In genomic region chr2:13396124-13396540, GRCm38 (mm10) we compare ENCODE assay signal across 10 mouse cellular contexts.
DNase-seq lines count a peak whose midpoint lies in the region; ATAC-seq and TF ChIP-seq lines count a peak whose summit lies in the region.
"Had no signal": no experiment of that assay in that cellular context is flagged by ENCODE, and none has a peak within 500 bp of the region (broad histone marks: within the 10 kb centered on the region; RNA-seq: fewer than 3 reads in every experiment).

No protein-coding gene starts in this region.

- TF ChIP-seq CTCF in forebrain, postnatal 0 days (IDR thresholded peaks at IDR 0.05; ENCODE audit: low read depth): no peak

- DNase-seq in forebrain, postnatal 0 days: peak; percentile 25
- no peak for DNase-seq in lung, adult 18-20 months
- no peak for DNase-seq in heart, embryonic 10.5 days (ENCODE audit: low spot score)
- peak; percentile 58 for DNase-seq in skeletal muscle tissue, adult 2 months (ENCODE audit: low read depth, low spot score)
- no peak for DNase-seq in layer of hippocampus, postnatal 10 days (ENCODE audit: low spot score in 2 of 2)
- DNase-seq in gastrocnemius, postnatal 36 days: no peak
- DNase-seq: gastrocnemius, postnatal 14 days had no signal

- ATAC-seq in forebrain, postnatal 0 days: no peak
- ATAC-seq in forebrain, embryonic 16.5 days: no peak
- ATAC-seq in lung, embryonic 16.5 days (ENCODE audit: low read depth): peak; percentile 47

- H3K4me3 ChIP-seq in forebrain, postnatal 0 days (ENCODE audit: low read depth, low read length): no peak overlapping the region
- H3K4me3 ChIP-seq in forebrain, embryonic 16.5 days (replicated peaks; ENCODE audit: low read length): no peak overlapping the region
- H3K4me3 ChIP-seq in lung, embryonic 16.5 days (ENCODE audit: low read length): no peak overlapping the region
- H3K4me3 ChIP-seq in heart, embryonic 10.5 days: no peak overlapping the region
- H3K4me3 ChIP-seq: megakaryocyte, embryonic 14.5 days had no signal

- H3K36me3 ChIP-seq in forebrain, postnatal 0 days (ENCODE audit: insufficient read depth): no peaks in the 10 kb centered on the region
- no peaks in the 10 kb centered on the region for H3K36me3 ChIP-seq in forebrain, embryonic 16.5 days (ENCODE audit: control insufficient read depth, insufficient read depth)
- H3K36me3 ChIP-seq in lung, embryonic 16.5 days (ENCODE audit: control insufficient read depth, insufficient read depth, low read length): no peaks in the 10 kb centered on the region
- no peaks in the 10 kb centered on the region for H3K36me3 ChIP-seq in heart, embryonic 10.5 days

- H3K9me3 ChIP-seq in forebrain, postnatal 0 days (ENCODE audit: low read length): no peaks in the 10 kb centered on the region
- no peaks in the 10 kb centered on the region for H3K9me3 ChIP-seq in forebrain, embryonic 16.5 days (ENCODE audit: control insufficient read depth, low read length)
- no peaks in the 10 kb centered on the region for H3K9me3 ChIP-seq in lung, embryonic 16.5 days (ENCODE audit: control insufficient read depth, low read length)
- H3K9me3 ChIP-seq in heart, embryonic 10.5 days: no peaks in the 10 kb centered on the region
- H3K9me3 ChIP-seq: megakaryocyte, embryonic 14.5 days had no signal

- H3K27me3 ChIP-seq in forebrain, postnatal 0 days (ENCODE audit: insufficient read depth, low read length): no peaks in the 10 kb centered on the region
- no peaks in the 10 kb centered on the region for H3K27me3 ChIP-seq in forebrain, embryonic 16.5 days (replicated peaks; ENCODE audit: control insufficient read depth, insufficient read depth, low read length)
- H3K27me3 ChIP-seq in lung, embryonic 16.5 days (ENCODE audit: control insufficient read depth, insufficient read depth, low read depth, low read length): no peaks in the 10 kb centered on the region
- H3K27me3 ChIP-seq in heart, embryonic 10.5 days (ENCODE audit: insufficient read depth, poor library complexity, severe bottlenecking): no peaks in the 10 kb centered on the region
- H3K27me3 ChIP-seq: megakaryocyte, embryonic 14.5 days had no signal

- WGBS in forebrain, postnatal 0 days: 14% methylated on average over 3 of the region's 3 CpGs
- 28% methylated on average over 3 of the region's 3 CpGs for WGBS in forebrain, embryonic 16.5 days
- WGBS in lung, embryonic 16.5 days: 22% methylated on average over 3 of the region's 3 CpGs
- 48% methylated on average over 3 of the region's 3 CpGs for WGBS in heart, embryonic 10.5 days

- intact Hi-C loops in gastrocnemius, postnatal 36 days (cut with DNase I): no loop called here

- no peak overlapping the region for H3K4me2 ChIP-seq in forebrain, postnatal 0 days (ENCODE audit: low read depth)
- H3K4me2 ChIP-seq in forebrain, embryonic 16.5 days (ENCODE audit: low read length): no peak overlapping the region
- H3K4me2 ChIP-seq in lung, embryonic 16.5 days (ENCODE audit: low read depth, low read length): no peak overlapping the region

- H3K4me1 ChIP-seq in forebrain, postnatal 0 days (ENCODE audit: insufficient read depth): peaks cover 3% of the 10 kb centered on the region; the same call in 1 of the 2 replicates
- H3K4me1 ChIP-seq in forebrain, embryonic 16.5 days (replicated peaks; ENCODE audit: control insufficient read depth, insufficient read depth, low read length): peaks cover 7% of the 10 kb centered on the region; the same call in 1 of the 2 replicates
- H3K4me1 ChIP-seq in lung, embryonic 16.5 days (replicated peaks; ENCODE audit: control insufficient read depth, insufficient read depth, low read length): peaks cover 27% of the 10 kb centered on the region
- H3K4me1 ChIP-seq in heart, embryonic 10.5 days: peaks cover 15% of the 10 kb centered on the region

- H3K27ac ChIP-seq in forebrain, postnatal 0 days (ENCODE audit: low read depth, low read length): no peak overlapping the region
- H3K27ac ChIP-seq in forebrain, embryonic 16.5 days (ENCODE audit: low read length): no peak overlapping the region
- H3K27ac ChIP-seq in lung, embryonic 16.5 days (ENCODE audit: low read length): peak overlapping the region; percentile 61
- H3K27ac ChIP-seq in heart, embryonic 10.5 days: peak overlapping the region; percentile 42; the same call in 1 of the 2 replicates

- H3K9ac ChIP-seq in forebrain, postnatal 0 days: no peak overlapping the region
- no peak overlapping the region for H3K9ac ChIP-seq in forebrain, embryonic 16.5 days (replicated peaks; ENCODE audit: low read depth, low read length)
- no peak overlapping the region for H3K9ac ChIP-seq in lung, embryonic 16.5 days (ENCODE audit: low read length)

Comparison
In these comparisons a context has a peak if more than half of its experiments do, and no peak if none do; other contexts are left out.
1. DNase-seq: peak in forebrain, postnatal 0 days (single experiment) and skeletal muscle tissue, adult 2 months (single experiment); none in lung, adult 18-20 months (0 of 2), heart, embryonic 10.5 days (single experiment), layer of hippocampus, postnatal 10 days (0 of 2) and gastrocnemius, postnatal 36 days (0 of 2).
2. H3K27ac ChIP-seq: peak in lung, embryonic 16.5 days (single experiment) and heart, embryonic 10.5 days (single experiment); none in forebrain, postnatal 0 days (single experiment) and forebrain, embryonic 16.5 days (single experiment).